Mouse (Mus musculus): Measurements from ENCODE around the gene Ttc41. TPM values are rescaled to one million over a fixed set of nuclear protein-coding genes. Genes with fewer than 3 reads are reported as not detected.

The Ttc41 gene
- polyA plus RNA-seq, 1 experiment from 2014 or later = 2.0 TPM

DNA sequence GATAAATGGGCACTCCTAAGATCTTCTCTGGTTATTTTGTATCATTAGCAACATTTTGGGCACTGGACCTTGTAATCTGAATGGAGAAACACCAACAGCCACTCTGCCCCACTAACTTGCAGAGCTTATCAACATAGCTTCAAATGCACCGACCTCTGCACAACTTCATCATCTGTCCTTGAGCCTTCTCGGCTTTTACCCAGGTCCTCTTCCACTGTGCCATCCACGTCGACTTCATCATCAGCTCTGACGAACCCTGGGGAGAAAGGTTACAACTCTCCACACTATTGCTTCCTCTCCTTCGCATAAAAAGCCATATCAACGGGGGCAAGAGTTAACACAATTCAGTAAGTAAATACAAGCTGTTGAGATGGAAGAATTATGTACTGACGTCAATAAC is 1.5 kb upstream of the Ttc41 start:
- Histone ChIP-seq H3K4me2 (ENCODE audit: low read length) (peak overlapping the region; percentile 87), H3K9ac (ENCODE audit: low read depth, low read length) (peak overlapping the region; percentile 92), H3K27ac (ENCODE audit: low read depth, low read length) (no peak overlapping the region), H3K27me3 (replicated peaks; ENCODE audit: control insufficient read depth, insufficient read depth, low read length) (no peaks in the 10 kb centered on the region), H3K36me3 (ENCODE audit: control insufficient read depth, insufficient read depth, low read length) (peaks cover 27% of the 10 kb centered on the region), H3K4me3 (ENCODE audit: low read length) (peak overlapping the region; percentile 94), H3K4me1 (ENCODE audit: control insufficient read depth, insufficient read depth, low read depth, low read length) (peaks cover 45% of the 10 kb centered on the region), H3K9me3 (ENCODE audit: control insufficient read depth, low read length) (no peaks in the 10 kb centered on the region)
- no peak for ATAC-seq
- whole genome bisulfite sequencing = 6% methylated on average over 8 of the region's 8 CpGs

DNA sequence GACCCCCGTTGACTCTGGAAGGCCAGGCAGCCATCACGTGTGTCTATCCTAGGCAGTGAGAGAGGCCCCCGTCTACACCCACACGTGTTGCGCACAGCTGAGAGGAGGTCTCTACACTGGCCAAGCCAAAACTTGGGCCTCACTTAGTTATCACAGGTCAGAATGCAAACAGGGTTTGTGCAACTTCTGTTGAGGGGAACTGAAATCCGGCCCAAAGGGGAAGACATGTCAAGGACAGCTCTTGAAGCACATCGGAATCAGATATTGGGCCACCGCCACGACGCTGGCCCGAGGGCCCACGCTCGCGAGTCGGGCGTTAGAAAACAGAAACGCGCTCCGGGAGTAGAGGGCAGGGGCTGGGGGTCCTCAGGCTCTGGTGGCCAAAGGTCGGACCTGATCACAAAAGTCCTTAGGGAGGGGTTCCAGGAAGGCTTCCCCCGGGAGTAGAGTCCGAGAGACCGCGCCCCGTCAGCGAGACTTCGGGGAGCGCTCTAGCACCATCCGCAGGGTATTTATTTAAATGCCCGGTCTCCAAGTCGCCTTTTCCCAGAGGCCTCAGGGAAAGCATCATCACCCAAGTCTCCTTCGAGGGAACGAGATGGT is 921 bp upstream of the Ttc41 start:
- no peak for ATAC-seq
- 0% methylated on average over 32 of the region's 33 CpGs for WGBS
- no peaks in the 10 kb centered on the region for H3K27me3 ChIP-seq (replicated peaks; ENCODE audit: control insufficient read depth, insufficient read depth, low read length)
- H3K4me1 ChIP-seq (ENCODE audit: control insufficient read depth, insufficient read depth, low read depth, low read length) = peaks cover 45% of the 10 kb centered on the region
- peak overlapping the region; percentile 92 for H3K9ac ChIP-seq (ENCODE audit: low read depth, low read length)
- peak overlapping the region; percentile 87 for H3K4me2 ChIP-seq (ENCODE audit: low read length)
- H3K4me3 ChIP-seq (ENCODE audit: low read length) = peak overlapping the region; percentile 94
- peak overlapping the region; percentile 95 for H3K27ac ChIP-seq (ENCODE audit: low read depth, low read length)
- no peaks in the 10 kb centered on the region for H3K9me3 ChIP-seq (ENCODE audit: control insufficient read depth, low read length)
- peaks cover 27% of the 10 kb centered on the region for H3K36me3 ChIP-seq (ENCODE audit: control insufficient read depth, insufficient read depth, low read length)

DNA sequence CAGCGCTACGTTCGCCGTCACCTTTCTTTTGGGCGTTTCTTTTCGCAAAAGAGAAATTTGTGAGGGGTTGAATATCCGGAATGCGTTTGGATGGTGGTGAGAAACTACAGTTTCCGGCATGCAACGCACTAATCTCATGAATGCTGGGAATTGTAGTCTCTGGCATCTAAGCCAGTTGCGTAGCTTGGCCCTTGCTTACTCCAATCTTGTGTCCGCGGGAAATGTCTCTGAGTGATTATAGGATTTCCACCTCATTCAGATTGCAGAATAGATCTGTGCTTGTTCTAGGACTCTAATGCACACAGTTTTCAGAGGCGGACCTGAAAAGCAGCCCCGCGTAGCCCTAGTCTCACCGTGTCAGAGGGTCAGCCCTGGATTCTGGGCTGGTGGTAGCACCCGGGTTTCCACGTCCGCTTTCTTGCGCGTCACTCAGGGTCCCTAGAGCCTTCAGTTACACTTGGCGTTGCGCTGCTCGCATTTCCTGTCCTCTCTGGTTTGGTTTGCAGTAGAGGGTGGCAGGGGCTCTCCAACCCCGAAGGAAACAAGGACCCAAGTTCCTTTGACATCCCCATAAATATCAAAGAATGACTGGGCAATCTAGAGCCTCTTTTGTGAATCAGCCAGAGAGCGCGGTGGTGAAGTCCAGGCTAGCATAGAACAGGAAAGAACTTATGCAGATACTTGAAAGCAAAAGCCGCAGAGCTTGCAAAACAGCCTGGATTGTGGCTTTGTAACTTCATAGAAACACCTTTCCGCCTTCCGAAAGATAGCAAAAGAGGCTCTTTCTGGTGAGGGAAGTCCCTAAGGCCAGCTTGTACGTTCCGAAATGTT is 526 bp downstream of the Ttc41 start:
- Histone ChIP-seq H3K27ac (ENCODE audit: low read depth, low read length) (peak overlapping the region; percentile 95), H3K4me1 (ENCODE audit: control insufficient read depth, insufficient read depth, low read depth, low read length) (peaks cover 33% of the 10 kb centered on the region), H3K4me3 (ENCODE audit: low read length) (peak overlapping the region; percentile 94), H3K36me3 (ENCODE audit: control insufficient read depth, insufficient read depth, low read length) (peaks cover 17% of the 10 kb centered on the region), H3K27me3 (replicated peaks; ENCODE audit: control insufficient read depth, insufficient read depth, low read length) (no peaks in the 10 kb centered on the region), H3K4me2 (ENCODE audit: low read length) (peak overlapping the region; percentile 71), H3K9ac (ENCODE audit: low read depth, low read length) (peak overlapping the region; percentile 74), H3K9me3 (ENCODE audit: control insufficient read depth, low read length) (no peaks in the 10 kb centered on the region)
- peak; percentile 91 for ATAC-seq
- WGBS = 5% methylated on average over 33 of the region's 33 CpGs

DNA sequence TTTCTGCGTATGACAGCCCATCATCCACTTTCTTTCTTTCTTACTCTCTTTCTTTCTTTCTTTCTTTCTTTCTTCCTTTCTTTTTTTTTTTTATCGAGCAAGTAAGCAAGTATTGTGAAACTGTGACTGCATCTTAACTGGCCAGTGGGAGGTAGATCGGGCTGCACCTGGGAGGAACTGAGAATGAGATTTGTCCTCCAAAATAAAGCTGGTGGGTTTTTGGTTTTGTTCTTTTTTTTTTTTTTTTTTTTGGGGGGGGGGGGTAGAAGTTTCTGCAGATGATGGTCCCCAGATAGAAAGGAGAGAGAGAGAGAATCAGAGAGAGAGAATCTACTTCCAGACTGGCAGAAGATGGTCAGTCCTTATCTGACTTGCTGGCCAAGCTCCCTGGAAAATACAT is 1.5 kb downstream of the Ttc41 start:
- peak overlapping the region; percentile 95; the same call in 1 of the 2 replicates for H3K27ac ChIP-seq (ENCODE audit: low read depth, low read length)
- H3K4me2 ChIP-seq (ENCODE audit: low read length) = no peak overlapping the region; the same call in 1 of the 2 replicates
- H3K9ac ChIP-seq (ENCODE audit: low read depth, low read length) = no peak overlapping the region; the same call in 1 of the 2 replicates
- no peak overlapping the region for H3K4me3 ChIP-seq (ENCODE audit: low read length)
- H3K36me3 ChIP-seq (ENCODE audit: control insufficient read depth, insufficient read depth, low read length) = peaks cover 9% of the 10 kb centered on the region
- peaks cover 29% of the 10 kb centered on the region for H3K4me1 ChIP-seq (ENCODE audit: control insufficient read depth, insufficient read depth, low read depth, low read length)
- WGBS = 86% methylated on average over 3 of the region's 3 CpGs
- no peaks in the 10 kb centered on the region for H3K9me3 ChIP-seq (ENCODE audit: control insufficient read depth, low read length)
- no peak for ATAC-seq
- no peaks in the 10 kb centered on the region for H3K27me3 ChIP-seq (replicated peaks; ENCODE audit: control insufficient read depth, insufficient read depth, low read length)

DNA sequence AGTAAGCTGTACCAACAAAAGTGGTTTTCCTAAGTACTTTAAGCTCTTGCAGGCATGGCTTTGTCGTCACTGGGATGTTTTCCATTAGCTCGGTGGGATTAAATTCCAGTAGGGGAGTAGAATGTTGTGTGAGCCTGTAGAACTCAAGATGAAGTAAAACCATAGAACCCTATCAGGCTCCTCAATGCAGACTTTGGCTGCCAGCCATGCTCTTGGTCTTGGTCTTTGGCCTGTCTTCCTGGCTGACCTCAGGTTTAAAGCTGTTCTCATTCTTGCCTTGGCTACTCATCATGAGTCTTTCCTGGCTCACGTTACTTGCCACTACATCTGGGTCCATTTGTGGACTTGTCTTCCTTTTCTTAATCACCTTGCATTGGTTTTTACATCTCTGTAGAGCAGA is 6.5 kb downstream of the Ttc41 start:
- no peaks in the 10 kb centered on the region for H3K27me3 ChIP-seq (replicated peaks; ENCODE audit: control insufficient read depth, insufficient read depth, low read length)
- 73% methylated on average over 3 of the region's 3 CpGs for WGBS
- no peaks in the 10 kb centered on the region for H3K4me1 ChIP-seq (ENCODE audit: control insufficient read depth, insufficient read depth, low read depth, low read length)
- H3K9me3 ChIP-seq (ENCODE audit: control insufficient read depth, low read length) = no peaks in the 10 kb centered on the region
- ATAC-seq = no peak
- no peak overlapping the region for H3K27ac ChIP-seq (ENCODE audit: low read depth, low read length)
- H3K9ac ChIP-seq (ENCODE audit: low read depth, low read length) = no peak overlapping the region
- no peaks in the 10 kb centered on the region for H3K36me3 ChIP-seq (ENCODE audit: control insufficient read depth, insufficient read depth, low read length)
- H3K4me3 ChIP-seq (ENCODE audit: low read length) = no peak overlapping the region
- H3K4me2 ChIP-seq (ENCODE audit: low read length) = no peak overlapping the region

DNA sequence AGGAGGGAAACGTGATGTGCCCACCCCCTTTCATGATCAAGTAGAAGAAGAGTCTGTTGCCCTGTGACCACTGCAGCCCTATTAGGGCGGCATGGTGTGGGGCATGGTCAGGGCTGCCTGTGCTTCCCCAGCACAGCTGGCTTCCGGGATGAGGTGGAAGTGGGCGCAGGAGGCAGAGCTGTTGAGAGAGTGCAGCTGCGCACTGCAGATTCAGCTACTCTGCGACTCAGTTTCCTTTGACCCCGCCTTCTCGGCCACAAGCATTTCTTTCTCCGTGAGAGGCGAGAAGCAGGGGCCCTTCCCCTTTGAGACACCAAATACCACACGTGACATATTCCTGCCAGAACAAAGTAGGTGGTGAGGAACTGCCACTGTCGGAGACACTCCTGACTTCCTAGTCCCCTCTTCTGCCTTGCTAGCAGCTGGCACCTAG is 22.0 kb downstream of the Ttc41 start:
- peaks cover 6% of the 10 kb centered on the region for H3K4me1 ChIP-seq (ENCODE audit: control insufficient read depth, insufficient read depth, low read depth, low read length)
- peak overlapping the region; percentile 61 for H3K9ac ChIP-seq (ENCODE audit: low read depth, low read length)
- H3K36me3 ChIP-seq (ENCODE audit: control insufficient read depth, insufficient read depth, low read length) = no peaks in the 10 kb centered on the region
- WGBS = 6% methylated on average over 12 of the region's 12 CpGs
- peak overlapping the region; percentile 67 for H3K4me2 ChIP-seq (ENCODE audit: low read length)
- H3K27me3 ChIP-seq (replicated peaks; ENCODE audit: control insufficient read depth, insufficient read depth, low read length) = no peaks in the 10 kb centered on the region
- peak; percentile 85 for ATAC-seq
- H3K9me3 ChIP-seq (ENCODE audit: control insufficient read depth, low read length) = no peaks in the 10 kb centered on the region
- H3K27ac ChIP-seq (ENCODE audit: low read depth, low read length) = peak overlapping the region; percentile 58; the same call in 1 of the 2 replicates
- peak overlapping the region; percentile 34 for H3K4me3 ChIP-seq (ENCODE audit: low read length)

DNA sequence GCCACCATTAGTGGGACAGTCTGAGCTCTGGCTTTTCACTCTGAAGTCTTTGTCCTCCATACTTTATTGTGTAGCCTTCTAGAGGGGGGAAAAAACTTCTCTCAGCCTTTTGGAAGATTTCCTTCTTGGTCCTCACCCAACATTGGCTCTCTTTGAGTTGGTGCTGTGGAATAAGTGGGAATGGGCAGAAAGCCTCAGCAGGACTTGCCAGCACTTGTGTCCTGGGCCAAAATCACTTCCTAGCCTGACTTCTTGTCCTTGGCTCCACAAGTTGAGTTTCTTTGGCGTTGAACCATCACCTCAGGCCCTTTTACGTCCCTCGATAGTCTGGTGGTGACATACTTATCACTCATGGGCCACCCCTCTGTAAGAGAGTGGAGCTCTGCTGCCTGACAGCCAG is 22.6 kb downstream of the Ttc41 start:
- H3K4me2 ChIP-seq (ENCODE audit: low read length) = no peak overlapping the region; the same call in 1 of the 2 replicates
- WGBS = 83% methylated on average over 3 of the region's 3 CpGs
- no peak overlapping the region for H3K4me3 ChIP-seq (ENCODE audit: low read length)
- H3K27ac ChIP-seq (ENCODE audit: low read depth, low read length) = no peak overlapping the region; the same call in 1 of the 2 replicates
- H3K27me3 ChIP-seq (replicated peaks; ENCODE audit: control insufficient read depth, insufficient read depth, low read length) = no peaks in the 10 kb centered on the region
- no peaks in the 10 kb centered on the region for H3K9me3 ChIP-seq (ENCODE audit: control insufficient read depth, low read length)
- H3K4me1 ChIP-seq (ENCODE audit: control insufficient read depth, insufficient read depth, low read depth, low read length) = peaks cover 6% of the 10 kb centered on the region
- peak; percentile 24; the same call in 1 of the 2 replicates for ATAC-seq
- no peaks in the 10 kb centered on the region for H3K36me3 ChIP-seq (ENCODE audit: control insufficient read depth, insufficient read depth, low read length)
- H3K9ac ChIP-seq (ENCODE audit: low read depth, low read length) = no peak overlapping the region

DNA sequence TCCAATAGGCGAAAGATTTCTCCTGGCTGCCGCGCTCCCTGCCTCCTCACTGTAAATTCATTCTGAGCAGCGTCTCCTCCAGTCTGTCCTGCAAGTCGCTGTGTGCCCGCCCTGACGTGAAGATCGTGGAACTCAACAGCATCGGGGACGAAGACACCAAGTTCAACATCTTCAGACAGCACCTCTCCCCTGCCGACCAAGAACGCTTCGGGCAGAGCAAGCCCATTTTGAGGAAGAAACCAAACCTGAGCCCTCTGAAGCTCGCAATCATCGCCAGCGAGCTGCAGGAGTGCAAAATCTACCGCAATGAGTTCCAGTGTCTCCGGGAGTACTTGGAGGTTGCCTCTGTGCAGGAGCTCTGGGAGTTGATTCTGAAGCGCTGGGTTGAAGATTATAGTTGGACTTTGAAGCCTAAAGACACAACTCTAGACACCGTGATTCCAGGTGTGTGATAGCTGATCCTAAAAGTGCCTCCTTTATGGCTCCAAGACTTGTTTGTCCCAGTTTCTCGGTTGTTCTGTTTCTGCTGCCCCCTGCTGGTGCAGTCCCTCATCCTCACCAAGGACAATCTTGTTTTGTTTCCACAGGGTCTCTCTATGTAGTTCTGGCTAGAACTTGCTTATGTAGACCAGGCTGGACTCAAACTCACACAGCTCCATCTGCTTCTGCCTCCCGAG is 25.4 kb downstream of the Ttc41 start:
- H3K27ac ChIP-seq (ENCODE audit: low read depth, low read length) = no peak overlapping the region
- no peaks in the 10 kb centered on the region for H3K27me3 ChIP-seq (replicated peaks; ENCODE audit: control insufficient read depth, insufficient read depth, low read length)
- H3K9ac ChIP-seq (ENCODE audit: low read depth, low read length) = peak overlapping the region; percentile 62
- WGBS = 17% methylated on average over 22 of the region's 22 CpGs
- peak overlapping the region; percentile 46 for H3K4me3 ChIP-seq (ENCODE audit: low read length)
- H3K4me1 ChIP-seq (ENCODE audit: control insufficient read depth, insufficient read depth, low read depth, low read length) = peaks cover 6% of the 10 kb centered on the region
- H3K4me2 ChIP-seq (ENCODE audit: low read length) = peak overlapping the region; percentile 64
- peak; percentile 58 for ATAC-seq
- H3K9me3 ChIP-seq (ENCODE audit: control insufficient read depth, low read length) = no peaks in the 10 kb centered on the region
- no peaks in the 10 kb centered on the region for H3K36me3 ChIP-seq (ENCODE audit: control insufficient read depth, insufficient read depth, low read length)

DNA sequence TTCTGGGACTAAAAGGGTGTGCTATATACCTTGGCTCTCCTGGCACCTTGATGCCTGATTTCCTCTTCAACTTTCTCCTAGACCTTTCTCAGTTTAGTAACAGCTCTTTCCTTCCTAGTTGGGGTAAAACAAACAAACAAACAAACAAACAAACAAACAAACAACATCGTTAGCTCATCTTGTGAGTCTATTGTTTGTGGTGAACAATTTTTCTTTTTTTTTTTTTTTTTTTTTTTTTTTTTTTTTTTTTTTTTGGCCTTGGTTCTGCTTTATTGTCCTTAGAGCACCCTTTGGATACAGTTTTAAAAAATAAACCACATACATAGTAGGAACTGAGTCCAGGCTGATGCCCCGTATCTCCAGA is 25.9 kb downstream of the Ttc41 start:
- H3K4me2 ChIP-seq (ENCODE audit: low read length) = no peak overlapping the region; the same call in 1 of the 2 replicates
- WGBS = 61% methylated on average over 2 of the region's 2 CpGs
- H3K9ac ChIP-seq (ENCODE audit: low read depth, low read length) = no peak overlapping the region
- H3K27ac ChIP-seq (ENCODE audit: low read depth, low read length) = no peak overlapping the region
- H3K36me3 ChIP-seq (ENCODE audit: control insufficient read depth, insufficient read depth, low read length) = no peaks in the 10 kb centered on the region
- ATAC-seq = no peak
- H3K9me3 ChIP-seq (ENCODE audit: control insufficient read depth, low read length) = no peaks in the 10 kb centered on the region
- H3K4me1 ChIP-seq (ENCODE audit: control insufficient read depth, insufficient read depth, low read depth, low read length) = peaks cover 6% of the 10 kb centered on the region
- no peaks in the 10 kb centered on the region for H3K27me3 ChIP-seq (replicated peaks; ENCODE audit: control insufficient read depth, insufficient read depth, low read length)
- H3K4me3 ChIP-seq (ENCODE audit: low read length) = no peak overlapping the region
